Mouse (Mus musculus) mouse trophoblast stem cell (cell line): ENCODE measurements around the gene Aig1.

ENCODE experiments used
- in situ Hi-C, 2 experiments: fragments of 300-500 bp; cut with MseI, MboI; formaldehyde crosslinking; loops; 2 replicates in 1 of 2; 3 replicates in 1 of 2; pipeline ENCODE4 v1.15.1; 2025

Gene Aig1

DNA sequence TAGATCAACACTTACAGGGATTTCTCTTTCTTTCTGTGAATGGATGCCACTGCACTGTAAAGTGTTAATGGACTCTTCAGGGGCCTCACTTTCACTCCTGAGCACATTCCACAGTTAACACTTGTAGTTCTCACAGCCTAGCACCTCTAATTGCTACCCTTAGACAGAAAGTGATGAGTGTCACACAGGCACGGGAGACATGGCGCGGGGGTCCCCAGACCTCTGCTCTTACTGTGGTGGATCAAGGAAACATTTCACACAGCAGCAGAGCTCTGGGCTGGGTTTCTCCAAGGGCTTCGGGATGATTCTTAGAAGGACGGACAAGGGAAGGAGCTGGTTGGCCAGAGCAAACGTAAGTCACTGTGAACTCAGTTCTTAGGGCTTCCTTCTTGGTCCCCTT lies 166.1 kb downstream of the Aig1 start:
- in situ Hi-C loops = no loop called here

DNA sequence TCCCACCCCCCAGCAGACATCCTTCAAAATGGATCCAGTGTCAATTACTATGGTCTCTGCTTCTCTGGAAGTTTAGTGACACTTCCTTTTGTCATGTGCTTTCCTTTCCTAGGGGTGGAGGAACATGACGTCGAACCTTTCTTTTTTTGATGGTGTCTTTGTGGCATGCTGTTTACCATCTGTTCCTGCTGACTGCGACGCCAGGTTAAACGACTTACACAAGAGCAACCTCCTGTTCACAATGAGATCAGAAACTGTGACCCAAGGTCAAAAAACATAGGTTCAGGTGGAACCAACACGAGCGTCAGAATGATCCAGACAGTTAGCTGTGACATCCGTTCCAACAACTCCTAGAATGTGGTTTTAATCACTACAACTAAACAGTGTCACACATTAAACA lies 166.7 kb downstream of the Aig1 start:
- in situ Hi-C loops = no loop called here

GRCm38 (mm10) chr10:13696326-13696725 lies 172.5 kb downstream of the Aig1 start:
- in situ Hi-C loops = no loop called here

GRCm38 (mm10) chr10:13693276-13693675 lies 175.5 kb downstream of the Aig1 start:
- in situ Hi-C loops = no loop called here

GRCm38 (mm10) chr10:13690773-13691172 lies 178.0 kb downstream of the Aig1 start:
- in situ Hi-C loops = no loop called here

- in situ Hi-C loops = no loop called here
Observed at GRCm38 (mm10) chr10:13689841-13690590, 178.8 kb downstream of the Aig1 start.

GRCm38 (mm10) chr10:13688386-13689120 lies 180.2 kb downstream of the Aig1 start:
- in situ Hi-C loops = no loop called here

GRCm38 (mm10) chr10:13687182-13687810 lies 181.5 kb downstream of the Aig1 start:
- in situ Hi-C loops = no loop called here

DNA sequence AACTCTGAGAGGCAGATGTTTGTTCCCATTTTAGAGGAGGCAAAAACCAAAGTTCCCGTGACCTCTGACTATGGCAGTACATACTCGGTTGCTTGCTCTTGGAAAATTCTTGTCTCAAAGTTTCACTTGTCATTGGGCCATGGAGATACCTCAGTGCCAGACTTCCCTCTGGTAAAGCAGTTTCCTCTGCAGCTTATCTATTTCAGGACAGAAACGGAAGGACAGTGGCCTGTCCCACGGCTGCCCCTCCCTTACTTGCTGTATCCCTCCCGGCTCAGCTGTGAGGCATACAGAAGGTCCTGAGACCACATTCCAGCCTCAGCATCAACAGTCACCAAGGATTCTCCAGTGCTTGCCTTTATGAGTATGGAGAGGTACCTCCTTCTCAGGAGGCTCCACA lies 182.7 kb downstream of the Aig1 start:
- in situ Hi-C loops = no loop called here

DNA sequence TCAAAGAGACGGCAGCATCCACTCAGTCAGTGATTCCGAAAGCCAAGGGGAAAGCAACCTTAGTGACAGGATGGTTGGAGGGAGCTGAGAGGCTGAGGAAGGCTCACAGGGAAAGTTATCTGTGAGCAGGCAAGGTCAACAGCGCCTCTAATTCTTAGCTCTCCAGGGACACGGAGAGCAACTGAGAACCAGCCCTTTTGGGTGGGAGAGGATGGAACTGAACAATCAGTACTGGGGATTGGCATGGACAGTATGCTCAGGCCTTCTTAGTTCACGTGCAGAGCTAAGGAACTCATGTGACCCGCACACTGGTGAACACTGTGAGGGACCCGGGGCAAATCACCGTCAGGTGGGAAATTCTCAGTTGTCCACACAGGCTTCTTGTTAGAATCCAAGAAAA lies 183.4 kb downstream of the Aig1 start:
- in situ Hi-C loops = no loop called here

DNA sequence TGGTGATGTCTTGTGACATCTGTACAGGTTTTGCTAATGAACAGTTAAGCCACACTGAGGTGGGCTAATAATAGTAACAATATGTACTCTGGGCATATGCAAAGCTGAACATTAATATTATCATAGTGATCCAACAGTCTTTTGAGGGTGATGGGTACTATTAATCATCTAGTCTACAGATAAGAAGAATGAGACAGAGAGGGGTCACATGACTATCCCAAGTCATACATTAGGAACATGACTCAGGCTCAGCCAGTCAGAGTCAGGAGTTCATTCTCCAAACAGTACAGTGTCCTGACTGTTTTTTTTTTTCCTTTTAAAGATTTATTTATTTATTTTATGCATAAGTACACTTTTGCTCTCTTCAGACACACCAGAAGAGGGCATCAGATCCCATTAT lies 184.3 kb downstream of the Aig1 start:
- in situ Hi-C loops = no loop called here

- in situ Hi-C loops = no loop called here
Observed at GRCm38 (mm10) chr10:13682565-13682964, 186.2 kb downstream of the Aig1 start.

DNA sequence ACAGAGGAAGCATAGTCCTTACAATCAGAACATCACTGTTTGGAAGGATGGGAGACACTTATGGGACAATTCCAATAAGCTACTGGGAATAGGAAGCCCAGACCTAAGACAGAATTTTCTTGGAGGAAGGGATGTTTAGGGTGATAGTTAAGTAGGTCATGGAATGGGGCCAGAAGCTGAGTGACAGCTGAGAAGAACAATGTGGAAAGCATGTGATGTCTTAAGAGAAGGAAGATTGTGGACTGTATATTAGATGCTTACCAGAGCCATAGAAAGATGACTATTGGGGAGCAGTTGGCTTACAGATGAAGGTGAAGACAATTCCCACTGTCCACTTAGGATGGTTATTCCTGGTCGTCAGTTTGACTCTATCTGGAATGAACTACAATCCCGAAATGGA lies 191.3 kb downstream of the Aig1 start:
- in situ Hi-C loops = no loop called here

DNA sequence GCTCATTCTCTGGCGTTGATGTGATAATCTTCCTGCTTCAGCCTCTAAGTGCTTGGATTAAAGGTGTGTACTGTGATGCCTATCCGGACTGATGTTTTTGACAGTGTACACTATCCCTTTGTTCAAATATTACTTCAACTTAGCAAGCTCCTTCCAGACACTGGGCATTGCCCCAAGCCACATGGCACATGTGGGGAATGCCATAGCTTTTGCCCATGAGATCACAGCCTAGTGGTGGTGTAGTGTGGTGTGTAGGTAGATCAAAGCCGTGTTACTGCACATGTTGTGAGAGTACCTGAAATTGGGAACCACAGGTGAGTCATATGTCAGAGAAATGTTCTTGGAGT lies 193.8 kb downstream of the Aig1 start:
- in situ Hi-C loops = no loop called here

GRCm38 (mm10) chr10:13674304-13675032 lies 194.3 kb downstream of the Aig1 start:
- in situ Hi-C loops = no loop called here

DNA sequence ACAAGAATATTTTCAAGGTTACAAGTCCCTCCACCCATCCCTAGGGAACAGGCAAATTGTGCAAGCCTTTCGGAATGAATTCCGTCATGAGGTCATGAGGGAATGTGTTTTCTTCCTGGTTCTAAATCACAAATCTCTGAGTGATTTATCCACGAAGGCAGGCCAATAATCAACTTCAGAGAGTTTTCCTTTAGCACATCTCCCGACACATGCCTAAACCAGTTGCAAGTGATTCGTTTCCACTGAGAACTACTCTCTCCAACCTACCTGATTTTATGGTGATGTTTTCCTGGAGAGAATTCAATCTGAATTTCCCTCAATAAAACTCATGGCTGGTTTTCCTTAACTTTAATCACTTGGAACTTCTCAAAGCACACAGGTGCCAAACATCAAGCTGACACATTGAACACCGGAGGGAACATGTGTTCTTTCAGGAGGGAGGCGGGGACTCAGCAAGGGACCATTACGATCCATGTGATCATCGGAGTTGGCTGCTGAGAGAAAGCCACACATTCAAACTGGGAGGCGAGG lies 201.5 kb downstream of the Aig1 start:
- in situ Hi-C loops = no loop called here

- in situ Hi-C loops = no loop called here
Observed at GRCm38 (mm10) chr10:13663476-13663875, 205.3 kb downstream of the Aig1 start.

- in situ Hi-C loops = no loop called here
Observed at GRCm38 (mm10) chr10:13659778-13660177, 209.0 kb downstream of the Aig1 start.

GRCm38 (mm10) chr10:13653739-13654462 lies 214.9 kb downstream of the Aig1 start:
- in situ Hi-C loops = no loop called here

GRCm38 (mm10) chr10:13653326-13653725 lies 215.5 kb downstream of the Aig1 start:
- in situ Hi-C loops = no loop called here

DNA sequence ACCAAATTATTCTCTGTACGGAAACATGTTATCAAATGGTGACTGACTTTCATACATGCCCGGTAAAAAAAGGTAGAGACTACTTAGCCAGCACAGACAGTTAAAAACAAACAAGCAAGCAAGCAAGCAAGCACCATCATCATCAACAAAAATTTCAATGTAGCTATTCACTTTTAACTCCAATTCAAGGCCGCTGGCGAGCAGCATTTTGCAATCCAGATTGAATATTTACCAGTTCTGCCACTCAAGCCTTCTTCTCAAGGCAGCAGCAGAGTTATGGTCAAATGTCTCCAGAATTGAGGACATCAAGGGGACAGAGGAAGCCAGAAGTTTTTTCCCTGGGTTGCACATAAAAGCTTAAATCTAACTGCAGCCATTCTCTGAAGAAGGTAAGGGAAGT lies 216.7 kb downstream of the Aig1 start:
- in situ Hi-C loops = no loop called here
